Mouse (Mus musculus): ENCODE measurements around the gene Col6a3.

The Col6a3 gene

DNA sequence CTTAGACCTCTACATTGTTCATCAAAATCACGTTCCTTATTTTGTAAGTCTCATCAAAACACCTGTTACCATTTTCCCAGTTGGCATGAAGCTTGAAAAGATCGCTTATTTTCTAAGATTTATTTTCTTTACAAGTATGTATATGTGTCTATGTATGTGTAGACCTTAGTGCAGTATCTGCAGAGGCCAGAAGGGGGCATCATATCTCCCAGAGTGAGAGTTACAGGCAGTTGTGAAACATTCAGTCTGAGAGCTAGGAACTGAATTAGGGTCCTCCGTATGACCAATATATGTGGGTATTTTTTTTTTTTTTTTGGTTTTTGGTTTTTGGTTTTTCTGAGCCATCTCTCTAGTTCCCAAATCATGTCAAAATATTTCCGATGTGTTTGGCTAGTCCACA is 50.4 kb downstream of the Col6a3 start:
- DNase-seq = no peak

DNA sequence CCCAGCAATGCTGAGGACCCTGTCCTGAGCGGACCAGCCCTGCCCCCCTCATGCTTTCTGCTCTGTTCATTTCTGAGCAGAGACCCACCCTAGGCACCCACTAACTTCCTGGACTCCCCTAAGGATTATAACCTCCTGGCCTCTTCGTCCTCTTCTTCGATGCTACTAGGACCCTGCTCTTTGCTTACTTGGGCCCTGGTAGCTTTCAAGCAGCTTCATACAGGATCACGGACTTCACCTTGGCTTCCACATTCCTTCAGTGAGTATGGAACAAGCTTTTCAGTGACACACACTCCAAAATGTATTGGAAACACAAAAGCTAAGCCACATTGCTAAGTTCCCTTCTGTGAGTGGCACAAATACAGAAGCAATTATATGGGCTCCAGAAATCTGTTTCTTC is 52.8 kb downstream of the Col6a3 start:
- no peak for DNase-seq

DNA sequence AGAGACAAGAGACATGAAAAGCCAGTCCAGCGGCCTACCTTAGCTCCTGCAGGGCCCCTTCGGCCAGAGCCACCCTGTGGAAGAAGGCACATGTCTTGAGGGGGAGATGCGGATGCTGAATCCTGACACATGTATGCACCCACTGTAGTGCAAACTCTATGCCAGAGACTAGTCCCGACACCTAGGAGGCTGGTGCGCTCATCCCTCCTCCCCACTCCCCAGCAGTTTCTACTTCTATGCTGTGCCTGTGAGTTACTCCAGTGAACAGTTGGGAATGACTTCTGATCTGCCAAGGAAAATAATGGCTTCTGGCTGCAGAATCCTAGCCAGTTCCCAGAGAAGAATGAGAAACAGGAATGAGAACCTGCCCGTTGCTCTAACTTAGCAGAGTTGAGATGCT is 54.3 kb downstream of the Col6a3 start:
- DNase-seq = no peak

GRCm38 (mm10) chr1:90780446-90780845 is 63.3 kb downstream of the Col6a3 start:
- DNase-seq = no peak

DNA sequence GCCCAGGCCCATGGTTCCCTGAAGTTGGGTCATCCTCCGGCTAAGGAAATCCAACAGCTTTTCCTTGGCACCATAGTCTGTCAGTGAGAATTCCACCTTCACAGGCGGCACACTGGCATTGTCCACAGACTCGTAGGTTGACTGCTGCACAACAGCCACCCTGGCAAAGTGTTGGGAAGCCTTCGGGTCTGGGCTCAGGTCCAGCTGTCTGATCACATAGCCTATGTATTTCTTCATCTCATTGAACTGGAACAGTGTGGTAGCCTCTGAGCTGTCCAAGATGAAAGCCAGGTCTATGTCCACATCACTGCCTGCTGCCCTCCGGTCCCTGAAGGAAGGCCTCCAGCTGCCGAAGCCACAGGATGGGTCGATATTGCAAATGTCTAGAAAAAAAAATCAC is 64.7 kb downstream of the Col6a3 start:
- DNase-seq = no peak

DNA sequence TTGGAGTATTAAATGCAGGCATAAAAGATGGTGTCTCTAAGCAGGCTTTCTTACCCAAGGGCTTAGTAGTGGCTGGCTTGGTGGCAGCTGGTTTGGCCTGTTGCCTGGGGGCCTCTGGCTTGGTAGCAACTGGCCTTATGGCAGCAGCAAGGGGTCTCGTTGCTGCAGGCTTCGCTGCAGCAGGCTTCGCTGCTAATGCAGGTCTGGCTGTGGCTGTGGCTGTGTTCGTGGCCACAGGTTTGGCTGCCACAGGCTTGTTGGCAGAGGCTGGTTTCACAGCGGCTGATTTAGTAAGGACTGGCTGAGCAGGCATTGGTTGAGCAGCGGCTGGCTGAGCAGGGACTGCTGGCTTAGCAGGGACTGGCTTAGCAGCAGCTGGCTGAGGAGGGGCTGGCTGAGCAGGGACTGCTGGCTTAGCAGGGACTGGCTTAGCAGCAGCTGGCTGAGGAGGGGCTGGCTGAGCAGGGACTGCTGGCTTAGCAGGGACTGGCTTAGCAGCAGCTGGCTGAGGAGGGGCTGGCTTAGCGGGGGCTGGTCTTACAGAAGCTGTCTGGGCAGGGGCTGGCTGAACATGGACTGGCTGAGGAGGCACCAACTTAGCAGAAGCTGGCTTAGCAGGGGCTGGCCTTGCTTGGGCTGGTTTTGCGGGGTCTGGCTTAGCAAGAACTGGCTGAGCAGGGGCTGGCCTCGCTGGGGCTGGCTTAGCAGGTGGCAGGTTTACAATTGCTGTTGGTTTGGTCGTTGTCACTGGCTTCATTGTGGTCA is 68.1 kb downstream of the Col6a3 start:
- peak; percentile 75 for DNase-seq

GRCm38 (mm10) chr1:90771172-90771571 is 72.6 kb downstream of the Col6a3 start:
- no peak for DNase-seq

DNA sequence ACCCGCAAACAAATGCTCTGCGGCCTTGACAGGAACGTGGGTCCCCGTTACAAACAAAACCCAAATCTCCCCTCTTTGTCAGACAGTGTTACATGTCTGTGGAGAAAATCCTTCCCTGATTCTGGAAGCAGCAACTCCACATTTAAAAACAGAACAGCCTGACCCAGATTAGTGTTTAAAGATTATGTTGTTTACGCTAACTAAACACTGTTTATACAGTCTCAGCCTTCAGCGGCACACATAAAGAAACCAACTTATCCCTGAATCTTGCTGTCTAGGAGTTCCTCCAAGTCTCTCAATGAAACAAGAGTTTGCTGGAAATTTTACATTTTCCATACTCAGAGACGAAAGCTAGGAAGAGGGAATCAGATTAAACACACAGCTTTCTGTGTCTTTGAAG is 73.7 kb downstream of the Col6a3 start:
- no peak for DNase-seq

DNA sequence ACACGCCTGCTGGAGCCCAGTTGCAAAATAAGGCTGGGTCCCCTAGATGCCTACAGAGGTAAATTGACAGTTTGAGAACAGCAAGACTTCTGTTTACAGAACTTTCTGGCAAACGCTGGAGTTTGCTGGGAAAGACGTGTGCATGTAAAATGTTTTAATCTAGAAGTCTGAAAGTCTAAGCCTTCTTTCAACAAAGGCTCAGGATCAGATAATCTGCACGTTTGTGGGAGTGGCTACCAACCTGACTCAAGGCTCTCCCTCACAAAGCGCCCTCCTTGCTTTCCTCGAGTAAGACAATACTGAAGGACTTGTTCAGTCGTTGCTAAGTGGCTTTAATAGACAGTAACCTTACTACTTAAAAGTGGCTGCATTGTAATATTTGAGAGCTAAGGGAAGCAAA is 74.5 kb downstream of the Col6a3 start:
- no peak for DNase-seq

- DNase-seq = no peak
Observed at GRCm38 (mm10) chr1:90758091-90758673, 85.6 kb downstream of the Col6a3 start.

GRCm38 (mm10) chr1:90753869-90754563 is 89.8 kb downstream of the Col6a3 start:
- DNase-seq = no peak

- DNase-seq = no peak
Observed at GRCm38 (mm10) chr1:90751221-90751620, 92.5 kb downstream of the Col6a3 start.

DNA sequence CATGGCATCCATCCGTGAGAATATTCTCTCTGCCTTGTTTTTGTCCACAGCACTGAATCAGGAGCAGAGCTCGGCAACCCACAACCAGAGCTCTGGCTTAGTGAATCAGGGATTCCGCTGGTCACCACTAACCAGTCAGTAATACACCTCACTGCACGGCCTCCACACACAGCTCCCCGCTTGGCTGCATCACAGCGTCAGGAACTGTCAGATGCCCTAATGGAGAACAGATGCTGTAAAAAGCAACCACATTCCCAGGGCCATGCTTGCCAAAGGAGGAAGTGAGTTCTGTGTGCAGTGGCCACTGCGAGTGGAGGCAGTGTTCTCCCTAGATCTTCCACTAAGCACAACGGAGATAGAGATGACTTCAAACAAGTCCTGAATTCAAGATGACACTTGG is 93.6 kb downstream of the Col6a3 start:
- peak; percentile 78 for DNase-seq

DNA sequence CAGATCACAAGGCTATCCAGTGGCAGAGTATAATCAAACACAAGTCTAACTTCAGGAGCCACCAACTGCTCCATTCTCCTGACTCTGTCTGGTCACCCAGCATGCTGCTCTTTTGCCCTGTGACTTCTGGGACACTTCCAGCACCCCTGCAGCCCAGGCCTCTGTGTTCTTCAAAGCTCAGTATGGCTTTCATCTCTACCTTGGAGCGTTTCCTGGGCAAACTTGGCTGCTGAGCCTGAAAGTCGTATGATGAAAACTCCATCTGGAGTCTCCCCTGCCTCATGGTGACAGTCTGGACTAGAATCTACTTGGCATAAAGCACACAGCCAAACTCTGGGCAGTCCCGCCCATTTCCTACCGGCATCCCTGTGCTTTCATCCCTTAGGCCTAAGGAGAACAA is 95.2 kb downstream of the Col6a3 start:
- DNase-seq = no peak

GRCm38 (mm10) chr1:90743941-90744386 is 99.8 kb downstream of the Col6a3 start:
- DNase-seq = peak; percentile 89

- no peak for DNase-seq
Observed at GRCm38 (mm10) chr1:90743445-90743844, 100.3 kb downstream of the Col6a3 start.

GRCm38 (mm10) chr1:90742641-90743040 is 101.1 kb downstream of the Col6a3 start:
- DNase-seq = no peak

- DNase-seq = no peak
Observed at GRCm38 (mm10) chr1:90740216-90741170, 103.3 kb downstream of the Col6a3 start.

GRCm38 (mm10) chr1:90738913-90739312 is 104.9 kb downstream of the Col6a3 start:
- no peak for DNase-seq

DNA sequence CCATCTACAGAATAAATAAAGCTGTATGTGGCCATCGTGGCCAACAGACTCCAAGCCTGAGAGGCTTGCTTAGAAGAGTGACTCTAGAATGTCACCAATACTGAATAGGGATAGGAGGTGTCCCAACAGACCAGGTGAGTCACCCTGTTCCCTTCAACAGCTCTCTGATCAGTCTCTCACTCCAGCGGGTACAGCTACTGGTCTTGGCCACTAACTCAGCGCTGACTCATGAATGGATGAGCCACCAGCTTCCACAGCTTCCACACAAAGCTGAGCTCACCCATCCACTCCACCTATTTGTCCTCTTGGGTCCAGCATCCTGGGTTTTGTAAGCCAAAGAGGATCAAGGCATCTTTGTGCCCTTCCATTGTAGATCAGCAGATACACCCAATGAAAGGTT is 114.3 kb downstream of the Col6a3 start:
- no peak for DNase-seq

DNA sequence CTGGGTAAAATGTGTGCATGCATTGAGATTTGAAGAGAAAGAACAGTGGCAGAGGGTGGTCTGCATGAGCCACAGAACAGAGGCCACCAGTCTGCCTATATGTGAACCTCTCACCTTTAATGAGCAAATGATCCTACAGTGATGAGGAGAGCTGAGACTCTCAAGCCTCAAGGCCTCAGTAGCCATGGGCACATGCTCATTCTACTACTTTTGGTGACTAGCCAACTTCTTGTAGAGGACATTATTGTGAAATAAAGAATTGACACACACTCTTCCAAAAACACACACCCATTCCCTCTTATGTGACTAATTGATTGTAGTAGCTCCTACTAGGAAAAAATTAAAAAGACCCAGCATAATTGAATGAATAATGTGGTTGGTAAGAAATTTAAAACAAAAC is 120.0 kb downstream of the Col6a3 start:
- DNase-seq = no peak

- DNase-seq = no peak
Observed at GRCm38 (mm10) chr1:90723325-90723724, 120.4 kb downstream of the Col6a3 start.

DNA sequence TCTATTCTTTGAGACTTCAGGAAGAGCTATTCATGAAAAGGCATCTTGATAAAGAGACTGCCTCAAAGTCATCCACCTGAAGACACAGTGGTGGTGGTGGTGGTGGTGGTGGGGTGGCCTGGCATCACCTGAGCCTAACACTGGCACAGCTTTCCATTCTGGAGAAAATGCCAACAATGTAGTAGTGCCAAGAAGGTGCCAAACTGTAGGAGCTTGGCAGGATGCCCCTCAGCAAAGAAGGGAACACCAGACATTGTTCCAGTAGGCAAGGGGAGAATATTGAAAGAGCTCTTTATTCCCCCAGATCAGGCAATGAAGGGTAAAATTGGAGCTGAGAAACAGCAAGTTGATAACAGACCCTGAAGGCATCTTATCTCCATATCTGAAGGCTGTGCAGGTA is 121.8 kb downstream of the Col6a3 start:
- no peak for DNase-seq

Data from embryo, embryonic 11 days (tissue).